17 mouse cellular contexts compared by ENCODE assay signal in genomic region chr1:176417251-176417650, GRCm38 (mm10).
"Had no signal": no experiment of that assay in that cellular context is flagged by ENCODE, and none has a peak within 500 bp of the region (broad histone marks: within the 10 kb centered on the region; RNA-seq: fewer than 3 reads in every experiment).

No protein-coding gene starts in this region.

- DNase-seq: retina, postnatal 1 day; right cerebral cortex, adult 18-20 months; right cerebral cortex, postnatal 14 days; right cerebral cortex, postnatal 25 days; right cerebral cortex, postnatal 4 days; spleen, adult 18-20 months; thymus, adult 18-20 months; thymus, adult 2 months; thymus, postnatal 14 days; thymus, postnatal 25 days; thymus, postnatal 36 days; thymus, postnatal 4 days had no signal

- H3K4me1 ChIP-seq: neural tube, embryonic 12.5 days; neural tube, embryonic 13.5 days; neural tube, embryonic 15.5 days; stomach, embryonic 15.5 days had no signal

- H3K27me3 ChIP-seq: neural tube, embryonic 12.5 days; neural tube, embryonic 13.5 days; neural tube, embryonic 15.5 days; stomach, embryonic 15.5 days had no signal

- H3K36me3 ChIP-seq: neural tube, embryonic 12.5 days; neural tube, embryonic 13.5 days; neural tube, embryonic 15.5 days; stomach, embryonic 15.5 days had no signal

- H3K27ac ChIP-seq: neural tube, embryonic 12.5 days; neural tube, embryonic 13.5 days; neural tube, embryonic 15.5 days; stomach, embryonic 15.5 days; stomach, postnatal 0 days had no signal

- H3K9me3 ChIP-seq: neural tube, embryonic 12.5 days; neural tube, embryonic 13.5 days; neural tube, embryonic 15.5 days; stomach, embryonic 15.5 days had no signal

- H3K4me3 ChIP-seq: neural tube, embryonic 12.5 days; neural tube, embryonic 13.5 days; neural tube, embryonic 15.5 days; stomach, embryonic 15.5 days had no signal
